Comparison of ENCODE assay signal across 22 mouse cellular contexts in the genomic region with DNA sequence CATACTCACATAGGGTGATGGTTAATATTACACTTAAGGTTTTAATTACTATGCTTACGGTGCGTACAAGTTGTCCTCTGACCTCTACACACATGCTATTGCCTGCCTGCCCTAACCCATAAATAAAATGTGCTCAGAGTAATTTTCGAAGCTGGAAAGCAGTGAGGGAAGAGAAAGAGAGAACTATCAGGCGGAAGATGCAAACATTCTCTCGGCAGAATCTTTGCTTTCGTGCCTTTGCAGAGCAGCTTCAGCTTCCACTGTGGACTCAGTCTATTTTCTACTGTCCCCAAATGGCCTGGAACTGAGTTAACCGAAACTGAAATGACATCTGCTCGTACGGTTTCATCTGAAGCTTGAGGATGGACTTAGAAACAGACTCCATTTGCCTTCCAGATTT. TPM values are rescaled to one million over a fixed set of nuclear protein-coding genes. Genes with fewer than 3 reads are reported as not detected.
DNase-seq lines count a peak whose midpoint lies in the region; ATAC-seq and TF ChIP-seq lines count a peak whose summit lies in the region.
"Had no signal": no experiment of that assay in that cellular context is flagged by ENCODE, and none has a peak within 500 bp of the region (broad histone marks: within the 10 kb centered on the region; RNA-seq: fewer than 3 reads in every experiment).

No protein-coding gene starts in this region.

- peak overlapping the region; percentile 16; the same call in 1 of the 2 replicates for H3K27ac ChIP-seq in left cerebral cortex, adult 2 months
- H3K27ac ChIP-seq: embryonic facial prominence, embryonic 12.5 days; embryonic facial prominence, embryonic 15.5 days; heart, adult 2 months; hindbrain, embryonic 12.5 days; hindbrain, embryonic 15.5 days had no signal

- no peak for DNase-seq in frontal cortex, postnatal 14 days (ENCODE audit: low spot score in 2 of 2)
- DNase-seq in left cerebral cortex, adult 2 months (ENCODE audit: extremely low spot score in 1 of 2, low spot score in 2 of 2) = no peak
- no peak for DNase-seq in left cerebral cortex, adult 9 months (ENCODE audit: low spot score in 2 of 2)
- peak; percentile 40 to 67 for DNase-seq in right cerebral cortex, postnatal 10 days (ENCODE audit: low spot score in 2 of 2)
- DNase-seq in right cerebral cortex, postnatal 14 days = no peak
- no peak for DNase-seq in spleen, postnatal 14 days (ENCODE audit: low spot score in 2 of 2)
- DNase-seq: adrenal gland, postnatal 10 days; adrenal gland, postnatal 36 days; cerebellum, adult 11 months; cerebellum, adult 2 months; cerebellum, adult 9-11 months; cerebellum, postnatal 25 days; forebrain, postnatal 0 days; gastrocnemius, postnatal 14 days; heart, adult 2 months had no signal

- no peak overlapping the region for H3K4me3 ChIP-seq in left cerebral cortex, adult 2 months
- H3K4me3 ChIP-seq: embryonic facial prominence, embryonic 12.5 days; embryonic facial prominence, embryonic 15.5 days; heart, adult 2 months; hindbrain, embryonic 12.5 days; hindbrain, embryonic 15.5 days had no signal

- ATAC-seq in frontal cortex, adult (ENCODE audit: low TSS enrichment) = peak; percentile 41
- ATAC-seq: forebrain, embryonic 14.5 days; forebrain, postnatal 0 days; Patski had no signal

- intact Hi-C loops in left cerebral cortex, adult 2 months (cut with DNase I) = no loop called here

- no peak for TF ChIP-seq CTCF in left cerebral cortex, adult 2 months (IDR thresholded peaks at IDR 0.05)

RNA-seq across cellular contexts. Expression of a gene that starts 1.9 kb away (rescaled TPM):
- 10 to 100 TPM; 90.2 to 92.8 TPM for total RNA-seq in left cerebral cortex, adult 2 months (2021)

RNA-seq across cellular contexts. Expression of a gene that starts 48.3 kb away (rescaled TPM):
- total RNA-seq in left cerebral cortex, adult 2 months (2021) = 100 to 1,000 TPM; 168 to 178 TPM

Comparison
In these comparisons a context has a peak if more than half of its experiments do, and no peak if none do; other contexts are left out.
1. DNase-seq: peak in right cerebral cortex, postnatal 10 days (2 of 2); none in frontal cortex, postnatal 14 days (0 of 2), left cerebral cortex, adult 2 months (0 of 2), left cerebral cortex, adult 9 months (0 of 2), right cerebral cortex, postnatal 14 days (single experiment) and spleen, postnatal 14 days (0 of 2).